Mouse (Mus musculus): ENCODE measurements around the gene Eml1.

GRCm38 (mm10) chr12:108414932-108415331 lies 44.2 kb downstream of the Eml1 start:
- TF ChIP-seq CTCF (IDR thresholded peaks at IDR 0.05; ENCODE audit: low read depth, low read length) (no peak), POLR2A (IDR thresholded peaks at IDR 0.05; ENCODE audit: borderline replicate concordance, low read depth, low read length) (no peak)
